Mouse (Mus musculus) bone marrow macrophage, adult 2 months (primary cell): ENCODE measurements around the gene Gm17359.

Experiments used
- CTCF ChIP-seq: IDR thresholded peaks from 2 replicates; pipeline ENCODE4 v1.5.1; 2012; ENCODE audit warnings: low read depth, mild to moderate bottlenecking, low read length, moderate library complexity
- POLR2A ChIP-seq: IDR thresholded peaks from 2 replicates; pipeline ENCODE4 v1.6.1; 2012; ENCODE audit warnings: mild to moderate bottlenecking, low read depth, low read length, borderline replicate concordance

DNA sequence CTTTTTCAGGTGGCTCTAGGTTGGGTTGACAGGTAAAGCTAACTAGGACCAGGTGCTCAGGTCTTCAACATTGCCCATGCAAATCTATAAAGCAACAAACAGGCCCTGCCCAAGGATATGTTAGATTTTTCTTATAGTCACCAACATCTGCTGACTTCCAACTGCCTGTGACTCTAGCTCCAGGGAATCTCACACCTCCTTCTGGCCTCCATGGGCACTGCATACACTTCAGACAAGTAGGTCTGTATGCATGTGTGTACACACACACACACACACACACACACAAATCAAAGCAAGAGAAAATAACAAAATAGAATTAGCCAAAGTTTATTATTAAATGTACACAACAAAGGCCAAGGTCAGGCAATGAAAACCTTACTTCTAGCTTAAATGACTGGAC is 97.1 kb downstream of the Gm17359 start:
- TF ChIP-seq CTCF = no peak
- no peak for TF ChIP-seq POLR2A
